Mouse (Mus musculus): ENCODE measurements around the gene Mrpl53. TPM values are rescaled to one million over a fixed set of nuclear protein-coding genes. Genes with fewer than 3 reads are reported as not detected.

The Mrpl53 gene
- total RNA-seq, 2 experiments from 2014 or later, result 58.4 to 60.7 TPM

GRCm38 (mm10) chr6:83119734-83120051, 10.9 kb downstream of the Mrpl53 start:
- no peak for DNase-seq
- intact Hi-C loops (cut with DNase I), result loop anchor here (5.0 kb wide), 1 partner anchor 38 kb away; the partner anchor contains the start of genes 1700003E16Rik and Wdr54

GRCm38 (mm10) chr6:83120930-83121862, 12.4 kb downstream of the Mrpl53 start, which contains the start of gene Wbp1:
Gene Wbp1, minus strand, starts transcription at chr6:83121559.
- intact Hi-C loops (cut with DNase I), result no loop called here
- peak; percentile 95 for DNase-seq

- DNase-seq, result peak; percentile 69
- intact Hi-C loops (cut with DNase I), result no loop called here
Observed at GRCm38 (mm10) chr6:83121863-83122710, 13.2 kb downstream of the Mrpl53 start.

- no peak for DNase-seq
- intact Hi-C loops (cut with DNase I), result no loop called here
Observed at GRCm38 (mm10) chr6:83122961-83123360, 14.1 kb downstream of the Mrpl53 start.

GRCm38 (mm10) chr6:83124851-83125312, 16.0 kb downstream of the Mrpl53 start:
- DNase-seq, result peak; percentile 92
- intact Hi-C loops (cut with DNase I), result no loop called here

GRCm38 (mm10) chr6:83125331-83125730, 16.5 kb downstream of the Mrpl53 start, which contains the start of gene Ino80b:
Gene Ino80b, minus strand, starts transcription at chr6:83125431.
- intact Hi-C loops (cut with DNase I), result no loop called here

GRCm38 (mm10) chr6:83127419-83127818, 18.6 kb downstream of the Mrpl53 start:
- no peak for DNase-seq
- intact Hi-C loops (cut with DNase I), result no loop called here

More at GRCm38 (mm10) chr6:83125331-83125730, 16.5 kb downstream of the Mrpl53 start, which contains the start of gene Ino80b:
- DNase-seq, result no peak

GRCm38 (mm10) chr6:83131469-83132034, 22.7 kb downstream of the Mrpl53 start:
- no peak for DNase-seq
- intact Hi-C loops (cut with DNase I), result no loop called here

- DNase-seq, result no peak
- intact Hi-C loops (cut with DNase I), result no loop called here
Observed at GRCm38 (mm10) chr6:83132176-83132919, 23.5 kb downstream of the Mrpl53 start.

GRCm38 (mm10) chr6:83134226-83134625, 25.4 kb downstream of the Mrpl53 start:
- no peak for DNase-seq
- intact Hi-C loops (cut with DNase I), result no loop called here

GRCm38 (mm10) chr6:83134951-83135513, 26.2 kb downstream of the Mrpl53 start, which contains the start of gene Rtkn:
Gene Rtkn, plus strand, starts transcription at chr6:83135463.
- DNase-seq, result no peak

GRCm38 (mm10) chr6:83135571-83136161, 26.8 kb downstream of the Mrpl53 start:
- intact Hi-C loops (cut with DNase I), result no loop called here
- DNase-seq, result no peak

More at GRCm38 (mm10) chr6:83134951-83135513, 26.2 kb downstream of the Mrpl53 start, which contains the start of gene Rtkn:
- intact Hi-C loops (cut with DNase I), result no loop called here

GRCm38 (mm10) chr6:83136291-83136880, 27.5 kb downstream of the Mrpl53 start:
- intact Hi-C loops (cut with DNase I), result no loop called here
- no peak for DNase-seq

- peak; percentile 63 for DNase-seq
- intact Hi-C loops (cut with DNase I), result no loop called here
Observed at GRCm38 (mm10) chr6:83136881-83137575, 28.2 kb downstream of the Mrpl53 start.

GRCm38 (mm10) chr6:83137576-83137950, 28.7 kb downstream of the Mrpl53 start:
- DNase-seq, result peak; percentile 65
- intact Hi-C loops (cut with DNase I), result no loop called here

GRCm38 (mm10) chr6:83138056-83138455, 29.2 kb downstream of the Mrpl53 start:
- no peak for DNase-seq
- intact Hi-C loops (cut with DNase I), result no loop called here

- DNase-seq, result no peak
- intact Hi-C loops (cut with DNase I), result no loop called here
Observed at GRCm38 (mm10) chr6:83140044-83140443, 31.2 kb downstream of the Mrpl53 start.

GRCm38 (mm10) chr6:83141636-83142035, 32.8 kb downstream of the Mrpl53 start:
- no peak for DNase-seq
- intact Hi-C loops (cut with DNase I), result no loop called here
